Mouse (Mus musculus): Measurements from ENCODE around the gene Ntrk1.
A peak's percentile ranks its signal among the peaks of the same experiment; 100 is the strongest.
"Not testable (repeated sequence)": the region's sequence is repeated elsewhere in the genome, so short reads cannot be mapped to it uniquely, and the experiment has no call there.

Gene Ntrk1

GRCm38 (mm10) chr3:87794922-87795325 lies at the start of gene Ntrk1:
Gene Ntrk1, minus strand, starts transcription at chr3:87795162.
- DNase-seq, result no peak

GRCm38 (mm10) chr3:87840858-87841257 lies 45.9 kb upstream of the Ntrk1 start:
- DNase-seq, result no peak

- peak; percentile 77 for DNase-seq
Measured at GRCm38 (mm10) chr3:87838622-87839021, 43.7 kb upstream of the Ntrk1 start.

GRCm38 (mm10) chr3:87833482-87833881 lies 38.5 kb upstream of the Ntrk1 start:
- no peak for DNase-seq

GRCm38 (mm10) chr3:87832109-87832859 lies 37.3 kb upstream of the Ntrk1 start:
- no peak for DNase-seq

- DNase-seq, result no peak
Measured at GRCm38 (mm10) chr3:87829025-87829424, 34.1 kb upstream of the Ntrk1 start.

- no peak for DNase-seq
Measured at GRCm38 (mm10) chr3:87828435-87828834, 33.5 kb upstream of the Ntrk1 start.

- not testable (repeated sequence) for DNase-seq
Measured at GRCm38 (mm10) chr3:87824206-87824605, 29.2 kb upstream of the Ntrk1 start, which contains the start of gene Pear1. Gene Pear1, minus strand, starts transcription at chr3:87824306.

- DNase-seq, result no peak
Measured at GRCm38 (mm10) chr3:87818226-87818625, 23.3 kb upstream of the Ntrk1 start.

GRCm38 (mm10) chr3:87816646-87817093 lies 21.7 kb upstream of the Ntrk1 start:
- DNase-seq, result peak; percentile 67

- no peak for DNase-seq
Measured at GRCm38 (mm10) chr3:87816166-87816565, 21.2 kb upstream of the Ntrk1 start.

- no peak for DNase-seq
Measured at GRCm38 (mm10) chr3:87812873-87813272, 17.9 kb upstream of the Ntrk1 start.

- no peak for DNase-seq
Measured at GRCm38 (mm10) chr3:87812413-87812812, 17.5 kb upstream of the Ntrk1 start.

GRCm38 (mm10) chr3:87811297-87811696 lies 16.3 kb upstream of the Ntrk1 start:
- no peak for DNase-seq

GRCm38 (mm10) chr3:87809322-87809962 lies 14.5 kb upstream of the Ntrk1 start:
- DNase-seq, result no peak

GRCm38 (mm10) chr3:87804038-87804677 lies 9.2 kb upstream of the Ntrk1 start:
- DNase-seq, result no peak

- no peak for DNase-seq
Measured at GRCm38 (mm10) chr3:87801681-87802080, 6.7 kb upstream of the Ntrk1 start.

- DNase-seq, result no peak
Measured at GRCm38 (mm10) chr3:87796736-87797334, 1.9 kb upstream of the Ntrk1 start, which contains the start of gene Insrr. Gene Insrr, plus strand, starts transcription at chr3:87796951.

- peak; percentile 64 for DNase-seq
Measured at GRCm38 (mm10) chr3:87795336-87796277, 645 bp upstream of the Ntrk1 start.

- DNase-seq, result no peak
Measured at GRCm38 (mm10) chr3:87789768-87790167, 5.2 kb downstream of the Ntrk1 start.

GRCm38 (mm10) chr3:87789248-87789647 lies 5.7 kb downstream of the Ntrk1 start:
- no peak for DNase-seq

- DNase-seq, result no peak
Measured at GRCm38 (mm10) chr3:87785626-87786214, 9.2 kb downstream of the Ntrk1 start.

Data from right cerebral cortex, postnatal 14 days (tissue).